Mouse (Mus musculus): ENCODE measurements around the gene Gtf2a1l.

GRCm38 (mm10) chr17:88753472-88753857 is 85.0 kb downstream of the Gtf2a1l start:
- no peak for TF ChIP-seq POLR2A (IDR thresholded peaks at IDR 0.05; ENCODE audit: insufficient read depth, low read depth, low read length)
- no peak for TF ChIP-seq CTCF (IDR thresholded peaks at IDR 0.05)
- TF ChIP-seq EP300 (IDR thresholded peaks at IDR 0.05; ENCODE audit: insufficient read depth, low read depth, low read length), result no peak

Data from heart, adult 2 months (tissue).